Mouse (Mus musculus): ENCODE data around the gene Gja8. TPM values are rescaled to one million over a fixed set of nuclear protein-coding genes. Genes with fewer than 3 reads are reported as not detected.

Gene Gja8
- polyA plus RNA-seq (2012; rRNA removed) (not detected in 2 replicates), polyA plus RNA-seq (2014; fragmentation: Nextera tagmentation; extraction: Ambion mirVana) (not detected in 2 replicates)

GRCm38 (mm10) chr3:96925920-96926319, at the start of gene Gja8:
Gja8 (minus strand) TSS chr3:96926020.
- Histone ChIP-seq H3K4me3 (ENCODE audit: insufficient read depth in 1 of 2, low read depth in 2 of 2, low read length in 2 of 2) (no peak within 1 kb of the TSS), H3K9me3 (ENCODE audit: control insufficient read depth, low read length) (no peaks in the 10 kb centered on the region), H3K27ac (no peak within 1 kb of the TSS), H3K36me3 (replicated peaks; ENCODE audit: control insufficient read depth, insufficient read depth, low read depth) (no peaks in the 10 kb centered on the region), H3K27me3 (ENCODE audit: control insufficient read depth, insufficient read depth, low read length) (no peaks in the 10 kb centered on the region), H3K9ac (replicated peaks) (no peak within 1 kb of the TSS), H3K4me1 (replicated peaks; ENCODE audit: control insufficient read depth in 2 of 2, insufficient read depth in 2 of 2, low read length in 1 of 2) (no peaks in the 10 kb centered on the region), H3K4me2 (ENCODE audit: low read depth) (no peak within 1 kb of the TSS)
- ATAC-seq (ENCODE audit: insufficient read depth) (no peak), DNase-seq (ENCODE audit: low read depth in 3 of 3, low spot score in 3 of 3) (no peak)
- TF ChIP-seq EP300 (IDR thresholded peaks at IDR 0.05; ENCODE audit: low read depth): no peak
- TF ChIP-seq CTCF (IDR thresholded peaks at IDR 0.05; ENCODE audit: low read depth): no peak
- 47% methylated on average over 6 of the region's 6 CpGs for WGBS (ENCODE audit: insufficient replicate concordance)

GRCm38 (mm10) chr3:96974467-96974866, 48.6 kb upstream of the Gja8 start:
- no peaks in the 10 kb centered on the region for H3K27me3 ChIP-seq (ENCODE audit: control insufficient read depth, insufficient read depth, low read length)
- no peak overlapping the region for H3K27ac ChIP-seq
- no peak for ATAC-seq (ENCODE audit: insufficient read depth)
- no peaks in the 10 kb centered on the region for H3K4me1 ChIP-seq (replicated peaks; ENCODE audit: control insufficient read depth in 2 of 2, insufficient read depth in 2 of 2, low read length in 1 of 2)
- DNase-seq (ENCODE audit: low read depth in 3 of 3, low spot score in 3 of 3): no peak
- no peak overlapping the region for H3K4me2 ChIP-seq (ENCODE audit: low read depth)
- no peak overlapping the region for H3K4me3 ChIP-seq (ENCODE audit: insufficient read depth in 1 of 2, low read depth in 2 of 2, low read length in 2 of 2)
- H3K9ac ChIP-seq (replicated peaks): no peak overlapping the region
- no peaks in the 10 kb centered on the region for H3K36me3 ChIP-seq (replicated peaks; ENCODE audit: control insufficient read depth, insufficient read depth, low read depth)
- no peaks in the 10 kb centered on the region for H3K9me3 ChIP-seq (ENCODE audit: control insufficient read depth, low read length)
- no peak for TF ChIP-seq EP300 (IDR thresholded peaks at IDR 0.05; ENCODE audit: low read depth)
- no peak for TF ChIP-seq CTCF (IDR thresholded peaks at IDR 0.05; ENCODE audit: low read depth)
- WGBS (ENCODE audit: insufficient replicate concordance): 70% methylated on average over 7 of the region's 7 CpGs

GRCm38 (mm10) chr3:96970986-96971385, 45.2 kb upstream of the Gja8 start:
- Histone ChIP-seq H3K4me3 (ENCODE audit: insufficient read depth in 1 of 2, low read depth in 2 of 2, low read length in 2 of 2) (no peak overlapping the region), H3K36me3 (replicated peaks; ENCODE audit: control insufficient read depth, insufficient read depth, low read depth) (no peaks in the 10 kb centered on the region), H3K9me3 (ENCODE audit: control insufficient read depth, low read length) (no peaks in the 10 kb centered on the region), H3K27me3 (ENCODE audit: control insufficient read depth, insufficient read depth, low read length) (no peaks in the 10 kb centered on the region), H3K27ac (no peak overlapping the region), H3K9ac (replicated peaks) (no peak overlapping the region), H3K4me2 (ENCODE audit: low read depth) (no peak overlapping the region), H3K4me1 (replicated peaks; ENCODE audit: control insufficient read depth in 2 of 2, insufficient read depth in 2 of 2, low read length in 1 of 2) (no peaks in the 10 kb centered on the region)
- peak in 1 of 3 experiments; percentile 1 for DNase-seq (ENCODE audit: low read depth in 3 of 3, low spot score in 3 of 3)
- 8% methylated on average over 7 of the region's 7 CpGs for WGBS (ENCODE audit: insufficient replicate concordance)
- TF ChIP-seq CTCF (IDR thresholded peaks at IDR 0.05; ENCODE audit: low read depth): no peak
- no peak for TF ChIP-seq EP300 (IDR thresholded peaks at IDR 0.05; ENCODE audit: low read depth)
- ATAC-seq (ENCODE audit: insufficient read depth): no peak

GRCm38 (mm10) chr3:96963088-96964034, 37.5 kb upstream of the Gja8 start:
- no peak for ATAC-seq (ENCODE audit: insufficient read depth)
- Histone ChIP-seq H3K9ac (replicated peaks) (no peak overlapping the region), H3K36me3 (replicated peaks; ENCODE audit: control insufficient read depth, insufficient read depth, low read depth) (no peaks in the 10 kb centered on the region), H3K4me1 (replicated peaks; ENCODE audit: control insufficient read depth in 2 of 2, insufficient read depth in 2 of 2, low read length in 1 of 2) (peaks cover 0 to 4% of the 10 kb centered on the region in 2 experiments; a peak in 1 of 4 replicates), H3K4me3 (ENCODE audit: insufficient read depth in 1 of 2, low read depth in 2 of 2, low read length in 2 of 2) (no peak overlapping the region), H3K4me2 (ENCODE audit: low read depth) (no peak overlapping the region), H3K27ac (no peak overlapping the region), H3K27me3 (ENCODE audit: control insufficient read depth, insufficient read depth, low read length) (no peaks in the 10 kb centered on the region), H3K9me3 (ENCODE audit: control insufficient read depth, low read length) (no peaks in the 10 kb centered on the region)
- WGBS (ENCODE audit: insufficient replicate concordance): 55% methylated on average over 12 of the region's 12 CpGs
- TF ChIP-seq CTCF (IDR thresholded peaks at IDR 0.05; ENCODE audit: low read depth) (no peak), EP300 (IDR thresholded peaks at IDR 0.05; ENCODE audit: low read depth) (no peak)
- DNase-seq (ENCODE audit: low read depth in 3 of 3, low spot score in 3 of 3): no peak

DNA sequence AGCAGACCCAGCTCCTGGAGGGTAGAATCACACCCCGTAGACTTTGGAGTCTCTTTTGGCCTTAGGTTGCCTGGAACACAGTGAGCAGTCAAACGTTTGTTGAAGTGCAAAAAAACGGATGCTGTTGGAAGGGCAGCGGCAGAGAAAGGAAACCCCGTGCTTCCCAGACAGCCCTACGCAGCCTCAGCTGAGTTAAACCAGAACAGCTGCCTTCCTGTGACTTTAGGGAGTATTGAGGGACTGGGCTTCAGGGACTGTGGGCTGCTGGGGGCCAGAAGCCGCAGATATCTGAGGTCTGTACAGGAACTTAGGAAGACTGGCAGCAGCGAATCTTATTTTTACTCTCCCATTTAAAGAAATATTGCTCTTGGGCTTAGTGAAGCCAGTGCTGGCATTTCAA, 34.8 kb upstream of the Gja8 start:
- Histone ChIP-seq H3K27me3 (ENCODE audit: control insufficient read depth, insufficient read depth, low read length) (no peaks in the 10 kb centered on the region), H3K9ac (replicated peaks) (no peak overlapping the region), H3K4me1 (replicated peaks; ENCODE audit: control insufficient read depth in 2 of 2, insufficient read depth in 2 of 2, low read length in 1 of 2) (peaks cover 0 to 4% of the 10 kb centered on the region in 2 experiments; a peak in 1 of 4 replicates), H3K9me3 (ENCODE audit: control insufficient read depth, low read length) (no peaks in the 10 kb centered on the region), H3K27ac (no peak overlapping the region), H3K36me3 (replicated peaks; ENCODE audit: control insufficient read depth, insufficient read depth, low read depth) (no peaks in the 10 kb centered on the region), H3K4me3 (ENCODE audit: insufficient read depth in 1 of 2, low read depth in 2 of 2, low read length in 2 of 2) (no peak overlapping the region), H3K4me2 (ENCODE audit: low read depth) (no peak overlapping the region)
- DNase-seq (ENCODE audit: low read depth in 3 of 3, low spot score in 3 of 3) (no peak), ATAC-seq (ENCODE audit: insufficient read depth) (no peak)
- no peak for TF ChIP-seq EP300 (IDR thresholded peaks at IDR 0.05; ENCODE audit: low read depth)
- TF ChIP-seq CTCF (IDR thresholded peaks at IDR 0.05; ENCODE audit: low read depth): no peak
- WGBS (ENCODE audit: insufficient replicate concordance): 6% methylated on average over 8 of the region's 8 CpGs
